Mouse (Mus musculus): ENCODE results near the gene Usp22. TPM values are rescaled to one million over a fixed set of nuclear protein-coding genes. Genes with fewer than 3 reads are reported as not detected.

Usp22 gene
- polyA plus RNA-seq, 2 experiments, result 8.2 to 12.8 TPM

GRCm38 (mm10) chr11:61164366-61164765, 10.5 kb downstream of the Usp22 start:
- H3K4me3 ChIP-seq (ENCODE audit: insufficient read depth in 1 of 2, low read depth in 2 of 2, low read length in 2 of 2), result no peak overlapping the region
- no peaks in the 10 kb centered on the region for H3K9me3 ChIP-seq (ENCODE audit: control insufficient read depth, low read length)
- no peaks in the 10 kb centered on the region for H3K27me3 ChIP-seq (ENCODE audit: control insufficient read depth, insufficient read depth, low read length)
- TF ChIP-seq CTCF (IDR thresholded peaks at IDR 0.05; ENCODE audit: low read depth), result no peak
- H3K4me1 ChIP-seq (replicated peaks; ENCODE audit: control insufficient read depth in 2 of 2, insufficient read depth in 2 of 2, low read length in 1 of 2), result no peaks in the 10 kb centered on the region; a peak in 1 of 4 replicates
- H3K36me3 ChIP-seq (replicated peaks; ENCODE audit: control insufficient read depth, insufficient read depth, low read depth), result peaks cover 3% of the 10 kb centered on the region
- H3K9ac ChIP-seq (replicated peaks), result no peak overlapping the region
- WGBS (ENCODE audit: insufficient replicate concordance), result 76% methylated on average over 6 of the region's 6 CpGs
- H3K27ac ChIP-seq, result no peak overlapping the region
- ATAC-seq (ENCODE audit: insufficient read depth) (no peak), DNase-seq (ENCODE audit: low read depth in 3 of 3, low spot score in 3 of 3) (no peak)
- no peak overlapping the region for H3K4me2 ChIP-seq (ENCODE audit: low read depth)

- no peak for ATAC-seq (ENCODE audit: insufficient read depth)
- DNase-seq (ENCODE audit: low read depth in 3 of 3, low spot score in 3 of 3), result no peak
- 63% methylated on average over 3 of the region's 3 CpGs for WGBS (ENCODE audit: insufficient replicate concordance)
- H3K9me3 ChIP-seq (ENCODE audit: control insufficient read depth, low read length), result no peaks in the 10 kb centered on the region
- no peak overlapping the region for H3K9ac ChIP-seq (replicated peaks)
- H3K27me3 ChIP-seq (ENCODE audit: control insufficient read depth, insufficient read depth, low read length), result no peaks in the 10 kb centered on the region
- no peak overlapping the region for H3K4me2 ChIP-seq (ENCODE audit: low read depth)
- no peak for TF ChIP-seq EP300 (IDR thresholded peaks at IDR 0.05; ENCODE audit: low read depth)
- TF ChIP-seq CTCF (IDR thresholded peaks at IDR 0.05; ENCODE audit: low read depth), result no peak
- H3K4me1 ChIP-seq (replicated peaks; ENCODE audit: control insufficient read depth in 2 of 2, insufficient read depth in 2 of 2, low read length in 1 of 2), result no peaks in the 10 kb centered on the region
- H3K4me3 ChIP-seq (ENCODE audit: insufficient read depth in 1 of 2, low read depth in 2 of 2, low read length in 2 of 2), result no peak overlapping the region
- H3K36me3 ChIP-seq (replicated peaks; ENCODE audit: control insufficient read depth, insufficient read depth, low read depth), result peaks cover 8% of the 10 kb centered on the region
- no peak overlapping the region for H3K27ac ChIP-seq
These were observed 11.5 kb downstream of the Usp22 start for GRCm38 (mm10) chr11:61163341-61163740.

DNA sequence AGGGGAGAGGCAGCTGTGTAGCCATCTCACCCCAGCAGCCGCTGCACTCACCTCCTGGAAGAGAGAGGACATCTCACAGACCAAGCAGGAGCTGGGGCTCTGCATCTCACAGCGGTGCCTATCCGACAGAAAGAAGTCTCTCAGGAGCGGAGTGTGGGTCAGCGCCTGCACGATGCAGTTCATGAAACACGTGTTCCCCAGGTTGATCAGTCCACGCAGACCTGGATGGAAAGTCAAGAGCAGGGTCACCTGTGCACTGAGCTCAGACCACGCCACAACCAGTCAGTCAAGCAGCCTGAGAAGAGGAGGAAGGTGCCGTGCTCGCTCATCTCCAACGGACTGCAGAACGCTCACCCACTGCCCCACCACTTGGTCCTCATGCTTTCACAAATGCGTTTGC, 12.1 kb downstream of the Usp22 start:
- H3K27ac ChIP-seq, result no peak overlapping the region
- H3K9me3 ChIP-seq (ENCODE audit: control insufficient read depth, low read length), result no peaks in the 10 kb centered on the region
- 83% methylated on average over 14 of the region's 14 CpGs for WGBS (ENCODE audit: insufficient replicate concordance)
- ATAC-seq (ENCODE audit: insufficient read depth), result no peak
- no peak overlapping the region for H3K9ac ChIP-seq (replicated peaks)
- DNase-seq (ENCODE audit: low read depth in 3 of 3, low spot score in 3 of 3), result no peak
- no peak overlapping the region for H3K4me3 ChIP-seq (ENCODE audit: insufficient read depth in 1 of 2, low read depth in 2 of 2, low read length in 2 of 2)
- TF ChIP-seq CTCF (IDR thresholded peaks at IDR 0.05; ENCODE audit: low read depth), result no peak
- no peak for TF ChIP-seq EP300 (IDR thresholded peaks at IDR 0.05; ENCODE audit: low read depth)
- H3K36me3 ChIP-seq (replicated peaks; ENCODE audit: control insufficient read depth, insufficient read depth, low read depth), result peaks cover 8% of the 10 kb centered on the region
- no peaks in the 10 kb centered on the region for H3K4me1 ChIP-seq (replicated peaks; ENCODE audit: control insufficient read depth in 2 of 2, insufficient read depth in 2 of 2, low read length in 1 of 2)
- H3K4me2 ChIP-seq (ENCODE audit: low read depth), result no peak overlapping the region
- H3K27me3 ChIP-seq (ENCODE audit: control insufficient read depth, insufficient read depth, low read length), result no peaks in the 10 kb centered on the region

GRCm38 (mm10) chr11:61161121-61161520, 13.7 kb downstream of the Usp22 start:
- H3K4me3 ChIP-seq (ENCODE audit: insufficient read depth in 1 of 2, low read depth in 2 of 2, low read length in 2 of 2), result no peak overlapping the region
- H3K27me3 ChIP-seq (ENCODE audit: control insufficient read depth, insufficient read depth, low read length), result no peaks in the 10 kb centered on the region
- peaks cover 8% of the 10 kb centered on the region for H3K36me3 ChIP-seq (replicated peaks; ENCODE audit: control insufficient read depth, insufficient read depth, low read depth)
- H3K4me1 ChIP-seq (replicated peaks; ENCODE audit: control insufficient read depth in 2 of 2, insufficient read depth in 2 of 2, low read length in 1 of 2), result no peaks in the 10 kb centered on the region
- no peak overlapping the region for H3K4me2 ChIP-seq (ENCODE audit: low read depth)
- WGBS (ENCODE audit: insufficient replicate concordance), result 72% methylated on average over 13 of the region's 13 CpGs
- ATAC-seq (ENCODE audit: insufficient read depth) (no peak), DNase-seq (ENCODE audit: low read depth in 3 of 3, low spot score in 3 of 3) (no peak)
- no peak overlapping the region for H3K9ac ChIP-seq (replicated peaks)
- no peaks in the 10 kb centered on the region for H3K9me3 ChIP-seq (ENCODE audit: control insufficient read depth, low read length)
- TF ChIP-seq EP300 (IDR thresholded peaks at IDR 0.05; ENCODE audit: low read depth) (no peak), CTCF (IDR thresholded peaks at IDR 0.05; ENCODE audit: low read depth) (no peak)
- no peak overlapping the region for H3K27ac ChIP-seq

GRCm38 (mm10) chr11:61159796-61160732, 14.8 kb downstream of the Usp22 start:
- Histone ChIP-seq H3K4me2 (ENCODE audit: low read depth) (no peak overlapping the region), H3K4me1 (replicated peaks; ENCODE audit: control insufficient read depth in 2 of 2, insufficient read depth in 2 of 2, low read length in 1 of 2) (no peaks in the 10 kb centered on the region), H3K9ac (replicated peaks) (no peak overlapping the region), H3K27me3 (ENCODE audit: control insufficient read depth, insufficient read depth, low read length) (no peaks in the 10 kb centered on the region), H3K27ac (no peak overlapping the region), H3K36me3 (replicated peaks; ENCODE audit: control insufficient read depth, insufficient read depth, low read depth) (peaks cover 8% of the 10 kb centered on the region), H3K4me3 (ENCODE audit: insufficient read depth in 1 of 2, low read depth in 2 of 2, low read length in 2 of 2) (no peak overlapping the region), H3K9me3 (ENCODE audit: control insufficient read depth, low read length) (no peaks in the 10 kb centered on the region)
- ATAC-seq (ENCODE audit: insufficient read depth) (no peak), DNase-seq (ENCODE audit: low read depth in 3 of 3, low spot score in 3 of 3) (no peak)
- 39% methylated on average over 11 of the region's 11 CpGs for WGBS (ENCODE audit: insufficient replicate concordance)
- no peak for TF ChIP-seq CTCF (IDR thresholded peaks at IDR 0.05; ENCODE audit: low read depth)
- TF ChIP-seq EP300 (IDR thresholded peaks at IDR 0.05; ENCODE audit: low read depth), result no peak

Measured in liver, embryonic 14.5 days (tissue).